Mouse (Mus musculus): ENCODE measurements at regions not wholly inside any gene's neighbourhood (a gene's known extent, or its start where the extent isn't known, plus 50 kb on each side); places are given as distances from the start of the nearest gene placed in this dataset.
A peak's percentile ranks its signal among the peaks of the same experiment; 100 is the strongest.

DNA sequence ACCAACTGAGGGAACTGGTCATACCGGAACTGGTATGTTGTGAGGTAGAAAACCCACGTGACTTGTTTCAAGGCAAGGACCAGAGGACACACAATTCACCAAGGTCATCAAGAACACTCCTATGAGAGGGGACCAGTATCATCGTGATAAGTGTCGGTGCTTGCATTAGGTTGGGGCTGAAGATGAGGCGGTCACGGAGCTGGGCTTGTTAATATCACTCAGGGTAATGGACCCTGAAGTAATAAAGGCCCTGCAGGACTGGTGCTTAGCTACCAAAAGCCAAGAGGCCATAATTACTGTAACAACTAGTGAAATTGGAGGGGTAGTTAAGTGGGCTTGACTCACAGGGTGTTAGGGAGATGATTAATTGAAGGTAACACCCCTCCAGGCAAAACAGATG, 132.2 kb upstream of the Ccdc54 start:
- Histone ChIP-seq H3K27ac (ENCODE audit: low read depth, low read length) (no peak overlapping the region), H3K9me3 (ENCODE audit: low read length) (no peaks in the 10 kb centered on the region), H3K4me2 (ENCODE audit: low read depth) (no peak overlapping the region), H3K4me1 (ENCODE audit: insufficient read depth) (no peaks in the 10 kb centered on the region), H3K36me3 (ENCODE audit: insufficient read depth) (no peaks in the 10 kb centered on the region), H3K4me3 (ENCODE audit: low read depth, low read length) (no peak overlapping the region), H3K27me3 (ENCODE audit: insufficient read depth, low read length) (no peaks in the 10 kb centered on the region), H3K9ac (no peak overlapping the region)
- DNase-seq = no peak
- no peak for ATAC-seq
- no peak for TF ChIP-seq CTCF (IDR thresholded peaks at IDR 0.05; ENCODE audit: low read depth)
- WGBS = 94% methylated on average over 6 of the region's 6 CpGs

DNA sequence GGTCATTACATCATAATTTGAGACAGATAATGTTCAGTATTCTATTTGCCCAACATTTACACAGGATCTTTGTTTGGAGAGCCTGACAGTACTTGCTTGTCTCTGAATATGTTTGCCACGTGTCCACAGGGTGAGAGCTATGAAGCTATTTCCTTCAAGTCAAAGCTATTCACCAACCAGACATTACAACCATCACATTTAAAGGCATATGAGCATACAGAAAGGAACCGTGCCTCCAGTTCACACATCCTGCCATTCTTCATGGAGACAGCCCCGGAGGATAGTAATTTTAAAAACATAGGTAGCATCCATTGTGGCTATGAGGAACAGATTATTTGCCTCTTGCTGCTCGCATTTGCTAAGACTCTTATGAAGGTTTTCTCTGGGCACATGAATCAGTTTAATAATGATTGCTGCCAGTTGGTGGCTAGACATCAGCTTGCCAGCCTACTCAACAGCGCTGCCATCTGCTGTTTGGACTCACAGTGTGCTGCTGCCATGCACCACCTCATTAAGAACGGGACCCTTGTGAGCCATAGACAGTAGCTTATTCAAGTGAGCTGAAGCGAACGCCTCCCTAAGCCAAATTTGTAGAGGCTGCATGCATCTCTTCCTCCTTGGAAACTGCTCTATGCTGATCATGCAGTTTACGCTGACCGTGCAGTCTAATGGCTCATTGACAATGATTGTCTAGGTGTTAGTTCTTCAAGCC, 126.5 kb upstream of the Ccdc54 start:
- WGBS = 18% methylated on average over 10 of the region's 10 CpGs
- DNase-seq = peak; percentile 83
- H3K27me3 ChIP-seq (ENCODE audit: insufficient read depth, low read length) = no peaks in the 10 kb centered on the region
- no peaks in the 10 kb centered on the region for H3K9me3 ChIP-seq (ENCODE audit: low read length)
- no peak overlapping the region for H3K9ac ChIP-seq
- no peak overlapping the region for H3K4me3 ChIP-seq (ENCODE audit: low read depth, low read length)
- no peaks in the 10 kb centered on the region for H3K4me1 ChIP-seq (ENCODE audit: insufficient read depth)
- no peak overlapping the region for H3K27ac ChIP-seq (ENCODE audit: low read depth, low read length)
- ATAC-seq = peak; percentile 97
- peak; percentile 63 for TF ChIP-seq CTCF (IDR thresholded peaks at IDR 0.05; ENCODE audit: low read depth)
- no peaks in the 10 kb centered on the region for H3K36me3 ChIP-seq (ENCODE audit: insufficient read depth)
- peak overlapping the region; percentile 21; the same call in 1 of the 2 replicates for H3K4me2 ChIP-seq (ENCODE audit: low read depth)

DNA sequence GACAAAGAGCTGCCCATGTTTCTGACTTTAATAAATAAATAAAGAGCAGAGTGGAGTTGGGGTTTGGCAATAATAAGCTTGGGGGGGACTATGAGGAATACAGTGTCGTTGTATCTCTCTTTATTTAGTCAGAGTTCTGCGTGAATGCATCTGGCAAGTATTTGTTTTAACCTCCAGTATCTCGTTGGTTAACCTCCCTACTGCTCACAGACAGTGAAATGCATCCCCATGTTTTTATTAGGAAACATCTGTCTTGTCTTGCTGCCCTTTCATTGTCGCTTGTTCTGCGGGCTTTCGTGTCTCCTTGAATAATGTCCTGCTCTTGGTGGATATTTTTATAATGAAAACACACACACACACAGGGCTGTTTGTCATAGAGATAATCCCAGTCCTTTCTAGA, 118.8 kb upstream of the Ccdc54 start:
- H3K27me3 ChIP-seq (ENCODE audit: insufficient read depth, low read length) = no peaks in the 10 kb centered on the region

DNA sequence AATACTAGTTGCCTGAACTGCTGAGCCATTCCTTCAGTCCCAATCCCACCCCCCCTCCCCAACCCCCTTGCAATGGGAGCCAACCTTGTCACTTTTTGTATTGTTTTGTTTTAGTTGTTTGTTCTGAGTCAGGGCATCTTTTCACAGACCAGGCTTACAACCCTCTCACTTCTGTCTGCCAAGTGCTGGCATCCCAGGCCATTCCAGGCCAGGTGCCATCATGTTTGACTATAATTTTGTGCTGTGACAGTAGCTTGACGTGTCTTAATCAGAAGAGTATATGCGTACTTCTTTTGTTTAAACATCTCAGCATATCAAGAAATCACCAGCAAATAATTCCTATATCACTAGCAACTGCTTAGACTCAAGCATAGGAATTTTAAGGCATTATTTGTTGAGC, 117.0 kb upstream of the Ccdc54 start:
- Histone ChIP-seq H3K4me3 (ENCODE audit: low read depth, low read length) (no peak overlapping the region), H3K36me3 (ENCODE audit: insufficient read depth) (no peaks in the 10 kb centered on the region), H3K4me2 (ENCODE audit: low read depth) (no peak overlapping the region), H3K27me3 (ENCODE audit: insufficient read depth, low read length) (no peaks in the 10 kb centered on the region), H3K4me1 (ENCODE audit: insufficient read depth) (no peaks in the 10 kb centered on the region), H3K27ac (ENCODE audit: low read depth, low read length) (no peak overlapping the region), H3K9ac (no peak overlapping the region), H3K9me3 (ENCODE audit: low read length) (no peaks in the 10 kb centered on the region)
- 66% methylated on average over 2 of the region's 2 CpGs for WGBS
- ATAC-seq (no peak), DNase-seq (no peak)
- no peak for TF ChIP-seq CTCF (IDR thresholded peaks at IDR 0.05; ENCODE audit: low read depth)

More for the DNA sequence above, 118.8 kb upstream of the Ccdc54 start:
- DNase-seq (no peak), ATAC-seq (no peak)
- Histone ChIP-seq H3K4me1 (ENCODE audit: insufficient read depth) (no peaks in the 10 kb centered on the region), H3K4me2 (ENCODE audit: low read depth) (no peak overlapping the region), H3K27ac (ENCODE audit: low read depth, low read length) (no peak overlapping the region), H3K9ac (no peak overlapping the region), H3K4me3 (ENCODE audit: low read depth, low read length) (no peak overlapping the region), H3K9me3 (ENCODE audit: low read length) (no peaks in the 10 kb centered on the region), H3K36me3 (ENCODE audit: insufficient read depth) (no peaks in the 10 kb centered on the region)
- WGBS = 74% methylated on average over 6 of the region's 6 CpGs
- no peak for TF ChIP-seq CTCF (IDR thresholded peaks at IDR 0.05; ENCODE audit: low read depth)

DNA sequence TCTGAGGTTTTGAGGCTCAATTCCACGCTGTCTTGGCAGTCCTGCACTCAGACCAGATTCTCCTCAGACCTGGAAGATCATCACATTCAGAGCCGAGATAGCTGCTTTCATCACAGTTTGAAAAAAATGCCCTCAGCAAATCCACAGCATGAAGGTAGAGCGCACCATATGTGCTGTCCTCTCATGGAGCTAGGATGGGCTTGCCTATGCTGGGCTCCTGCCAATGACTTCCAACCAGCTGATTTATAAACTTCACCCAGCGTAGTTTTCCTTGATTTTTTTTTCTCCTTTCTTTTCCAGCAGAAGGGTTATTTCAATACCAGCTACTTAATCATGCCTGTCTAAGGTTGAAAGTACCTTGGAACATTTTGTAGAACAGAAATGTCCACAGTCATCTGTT, 115.0 kb upstream of the Ccdc54 start:
- H3K36me3 ChIP-seq (ENCODE audit: insufficient read depth) = no peaks in the 10 kb centered on the region
- no peak overlapping the region for H3K4me2 ChIP-seq (ENCODE audit: low read depth)
- H3K9me3 ChIP-seq (ENCODE audit: low read length) = no peaks in the 10 kb centered on the region
- no peaks in the 10 kb centered on the region for H3K4me1 ChIP-seq (ENCODE audit: insufficient read depth)
- H3K27me3 ChIP-seq (ENCODE audit: insufficient read depth, low read length) = no peaks in the 10 kb centered on the region
- WGBS = 75% methylated on average over 4 of the region's 4 CpGs
- no peak overlapping the region for H3K27ac ChIP-seq (ENCODE audit: low read depth, low read length)
- H3K9ac ChIP-seq = no peak overlapping the region
- ATAC-seq (no peak), DNase-seq (no peak)
- TF ChIP-seq CTCF (IDR thresholded peaks at IDR 0.05; ENCODE audit: low read depth) = no peak
- no peak overlapping the region for H3K4me3 ChIP-seq (ENCODE audit: low read depth, low read length)

DNA sequence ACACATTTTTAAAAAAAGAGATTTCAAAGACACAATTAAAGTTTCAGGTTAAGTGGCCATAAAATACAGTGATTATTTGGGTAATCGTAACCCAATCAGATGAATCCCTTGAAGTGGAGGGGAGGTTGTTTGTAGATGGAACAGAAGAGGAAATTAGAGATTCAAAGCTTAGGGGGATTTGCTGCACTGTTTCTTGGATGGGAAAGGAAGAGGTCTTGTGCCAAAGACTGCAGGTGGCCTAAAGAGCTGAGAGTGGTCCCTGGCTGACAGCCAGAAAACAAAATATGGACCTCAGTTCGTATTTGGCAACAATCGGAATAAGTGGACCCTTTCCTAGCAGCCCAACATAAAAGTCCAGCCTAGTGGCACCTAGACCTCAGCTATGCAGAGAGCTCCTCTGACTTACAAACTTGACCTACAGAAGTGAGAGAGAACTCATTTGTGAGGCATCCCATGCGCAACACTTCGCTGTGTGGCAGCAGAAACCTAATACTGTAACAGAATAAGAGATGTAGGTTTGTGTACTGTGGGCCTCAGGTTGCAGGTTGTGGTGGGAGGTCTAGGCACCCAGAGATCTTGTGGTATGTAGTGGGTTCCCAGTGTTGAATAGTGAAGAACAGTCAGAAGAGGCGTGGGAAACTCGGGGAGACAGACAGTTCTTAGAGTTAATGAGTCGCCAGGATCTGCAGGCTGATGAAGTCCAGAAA, 110.0 kb upstream of the Ccdc54 start:
- no peak for TF ChIP-seq CTCF (IDR thresholded peaks at IDR 0.05; ENCODE audit: low read depth)

GRCm38 (mm10) chr16:50700123-50700522, 109.2 kb upstream of the Ccdc54 start:
- H3K4me3 ChIP-seq (ENCODE audit: low read depth, low read length) = no peak overlapping the region
- 66% methylated on average over 2 of the region's 2 CpGs for WGBS
- no peaks in the 10 kb centered on the region for H3K4me1 ChIP-seq (ENCODE audit: insufficient read depth)
- H3K4me2 ChIP-seq (ENCODE audit: low read depth) = no peak overlapping the region
- no peak for TF ChIP-seq CTCF (IDR thresholded peaks at IDR 0.05; ENCODE audit: low read depth)
- no peaks in the 10 kb centered on the region for H3K27me3 ChIP-seq (ENCODE audit: insufficient read depth, low read length)
- no peaks in the 10 kb centered on the region for H3K9me3 ChIP-seq (ENCODE audit: low read length)
- H3K27ac ChIP-seq (ENCODE audit: low read depth, low read length) = no peak overlapping the region
- H3K9ac ChIP-seq = no peak overlapping the region
- no peaks in the 10 kb centered on the region for H3K36me3 ChIP-seq (ENCODE audit: insufficient read depth)
- DNase-seq = no peak
- no peak for ATAC-seq

More for the DNA sequence above, 110.0 kb upstream of the Ccdc54 start:
- no peak for ATAC-seq
- H3K27me3 ChIP-seq (ENCODE audit: insufficient read depth, low read length) = no peaks in the 10 kb centered on the region
- peak; percentile 21 for DNase-seq
- no peak overlapping the region for H3K4me3 ChIP-seq (ENCODE audit: low read depth, low read length)
- H3K4me2 ChIP-seq (ENCODE audit: low read depth) = no peak overlapping the region
- H3K36me3 ChIP-seq (ENCODE audit: insufficient read depth) = no peaks in the 10 kb centered on the region
- no peak overlapping the region for H3K27ac ChIP-seq (ENCODE audit: low read depth, low read length)
- H3K4me1 ChIP-seq (ENCODE audit: insufficient read depth) = no peaks in the 10 kb centered on the region
- no peak overlapping the region for H3K9ac ChIP-seq
- no peaks in the 10 kb centered on the region for H3K9me3 ChIP-seq (ENCODE audit: low read length)
- WGBS = 62% methylated on average over 8 of the region's 8 CpGs
